Mouse (Mus musculus) heart, postnatal 25 days (tissue): ENCODE data around the gene Tmem174. TPM values are rescaled to one million over a fixed set of nuclear protein-coding genes. Genes with fewer than 3 reads are reported as not detected.

Experiments
- DNase-seq: peaks from one replicate; pipeline ENCODE4 v3.0.0; 2022; ENCODE audit warnings: low spot score
- intact Hi-C: fragments of 180-260 bp; cut with DNase I; formaldehyde crosslinking; loops from one replicate; pipeline ENCODE4 v1.15.1; 2025
- total RNA-seq, 2 experiments: library from RNA; stranded (reverse); gene quantifications; 2 replicates each; pipeline ENCODE4 v1.2.3; 2021

Gene Tmem174
- not detected for total RNA-seq

DNA sequence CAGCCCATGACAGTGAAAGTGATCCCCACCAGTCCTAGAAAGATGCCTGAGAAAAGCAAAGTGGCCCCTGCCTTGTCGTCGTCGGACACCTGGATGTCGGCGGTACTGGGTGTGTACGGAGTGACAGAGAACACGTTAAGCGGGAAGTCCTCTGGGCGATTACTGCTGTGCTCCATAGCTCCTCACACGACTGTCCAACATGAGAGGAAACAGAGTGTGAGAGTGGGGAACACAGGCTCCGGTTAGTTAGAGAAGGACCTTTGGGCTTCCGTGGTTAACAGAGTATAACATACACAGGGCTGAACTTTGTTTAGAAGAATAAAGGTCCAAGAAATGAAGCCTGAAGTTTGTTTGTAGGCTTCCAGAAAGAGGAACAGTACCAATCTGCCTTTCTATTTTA is at the start of gene Tmem174:
TSS of gene Tmem174 (minus strand) at position 266 of the 400 bp plus-strand sequence.
- intact Hi-C loops: no loop called here
- DNase-seq: no peak

DNA sequence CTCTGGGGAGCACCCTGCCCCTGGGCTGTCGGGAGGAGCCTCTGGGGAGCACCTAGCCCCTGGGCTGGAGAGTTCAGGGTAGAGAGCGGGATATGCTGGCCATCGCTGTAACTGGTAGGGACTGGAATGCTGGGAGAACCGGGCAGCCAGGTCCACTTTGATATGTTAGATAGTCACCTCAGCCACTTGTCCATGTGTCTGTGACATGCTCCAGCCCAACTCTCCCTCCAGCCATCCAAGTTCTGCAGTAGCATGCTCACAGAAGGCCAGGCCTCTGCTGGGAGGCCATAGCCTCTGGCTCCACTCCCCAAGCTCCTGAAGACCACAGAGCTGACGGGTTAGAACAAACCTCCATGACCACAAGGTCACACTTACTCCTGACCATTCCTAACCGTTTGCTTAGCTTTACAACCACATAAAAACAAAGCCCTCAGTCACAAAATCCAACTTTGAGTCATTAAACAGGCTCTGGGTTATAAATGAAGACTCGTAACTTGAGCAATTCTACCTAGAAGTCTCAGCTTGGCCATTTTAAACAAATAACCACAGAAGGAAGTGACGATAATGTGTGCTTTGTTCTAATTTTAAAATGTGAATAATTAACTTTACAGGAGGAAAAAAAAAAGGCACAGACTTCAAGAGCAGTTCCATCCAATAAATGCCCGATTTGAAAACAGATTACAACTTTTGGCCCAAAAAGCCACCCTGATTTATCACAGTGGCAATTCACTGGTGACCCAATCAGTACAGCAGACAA is 47.1 kb upstream of the Tmem174 start:
- no peak for DNase-seq
- intact Hi-C loops: no loop called here

DNA sequence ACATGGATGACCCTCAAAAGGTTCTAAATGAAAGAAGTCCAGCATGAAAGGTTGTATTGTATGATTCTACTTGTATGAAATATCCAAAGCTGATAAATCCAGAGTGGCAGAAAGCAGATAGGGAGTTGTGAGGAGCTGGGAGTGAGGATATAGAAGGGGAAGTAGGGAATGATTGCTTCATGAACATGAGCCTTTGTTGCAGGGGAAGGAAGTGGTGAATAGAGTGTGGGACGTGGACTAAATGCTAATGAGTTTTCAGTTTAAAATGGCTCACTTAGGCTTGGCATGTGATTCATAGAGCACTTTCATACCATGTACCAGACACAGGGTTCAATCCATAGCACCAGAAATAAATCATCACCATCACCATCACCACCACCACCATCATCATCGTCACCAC is 46.2 kb upstream of the Tmem174 start:
- DNase-seq: no peak
- intact Hi-C loops: no loop called here

DNA sequence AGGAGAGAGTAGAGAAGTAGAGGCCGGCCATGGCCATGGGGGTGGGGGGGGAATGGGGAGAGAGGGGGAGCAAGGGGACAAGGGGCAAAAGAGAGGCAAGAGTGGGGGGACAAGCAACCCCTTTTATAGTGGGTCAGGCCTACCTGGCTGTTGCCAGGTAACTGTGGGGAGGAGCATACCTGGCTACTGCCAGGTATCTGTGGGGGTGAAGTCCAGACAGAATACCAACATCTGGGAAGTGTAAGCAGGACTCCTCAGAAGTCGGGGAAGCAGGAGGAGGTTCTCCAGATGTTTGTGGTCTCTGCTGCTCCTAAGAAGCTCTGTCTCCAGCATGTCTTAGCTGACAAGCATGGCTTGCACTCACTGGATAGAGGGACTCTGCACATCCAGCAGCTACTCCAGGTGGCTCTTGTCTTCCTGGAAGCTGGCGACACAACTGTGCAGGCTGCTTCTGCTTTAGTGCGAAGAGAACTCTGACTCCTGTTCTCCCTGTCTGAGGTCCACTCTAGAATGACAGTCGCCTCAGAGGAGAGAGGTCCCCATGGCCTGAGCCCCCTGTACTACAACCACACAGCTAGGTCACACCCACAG is 43.4 kb upstream of the Tmem174 start:
- no peak for DNase-seq
- intact Hi-C loops: no loop called here

DNA sequence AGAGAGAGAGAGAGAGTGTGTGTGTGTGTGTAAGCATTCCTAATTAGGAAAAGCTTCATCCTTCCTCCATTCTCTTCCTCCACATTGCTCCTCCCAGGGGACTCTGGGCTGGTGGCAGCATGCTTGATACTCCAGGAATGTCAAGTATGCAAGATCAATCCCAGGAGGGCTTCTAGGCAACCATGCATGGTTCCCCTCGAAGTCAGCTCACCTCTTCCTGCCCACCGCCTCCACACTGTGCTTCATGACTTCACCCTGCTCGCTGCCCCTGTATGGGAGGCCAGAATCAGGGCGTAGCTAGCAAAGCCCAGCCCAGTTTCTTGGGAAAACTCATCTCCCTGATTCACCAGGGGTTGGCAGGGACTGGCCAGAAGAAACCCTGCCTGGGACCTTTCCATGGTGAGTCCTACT is 42.4 kb upstream of the Tmem174 start:
- intact Hi-C loops: no loop called here

DNA sequence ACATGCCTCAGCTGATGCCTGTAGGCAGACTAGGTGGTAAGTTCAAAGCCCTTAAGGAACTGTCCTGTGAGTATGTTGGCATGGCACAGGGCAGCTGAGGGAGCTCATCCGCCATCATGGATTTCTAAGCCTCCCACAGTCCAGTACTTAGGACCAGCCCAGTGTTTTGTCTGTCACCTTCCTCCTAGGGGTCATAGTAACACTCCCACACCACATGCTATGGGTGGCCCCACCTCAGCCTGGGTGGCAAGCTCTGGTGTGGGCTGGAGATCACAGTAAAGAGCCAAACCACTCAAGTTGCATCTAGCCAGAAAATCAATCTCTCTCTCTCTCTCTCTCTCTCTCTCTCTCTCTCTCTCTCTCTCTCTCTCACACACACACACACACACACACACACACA is 42.0 kb upstream of the Tmem174 start:
- DNase-seq: no peak

More for the DNA sequence above, 42.4 kb upstream of the Tmem174 start:
- no peak for DNase-seq

DNA sequence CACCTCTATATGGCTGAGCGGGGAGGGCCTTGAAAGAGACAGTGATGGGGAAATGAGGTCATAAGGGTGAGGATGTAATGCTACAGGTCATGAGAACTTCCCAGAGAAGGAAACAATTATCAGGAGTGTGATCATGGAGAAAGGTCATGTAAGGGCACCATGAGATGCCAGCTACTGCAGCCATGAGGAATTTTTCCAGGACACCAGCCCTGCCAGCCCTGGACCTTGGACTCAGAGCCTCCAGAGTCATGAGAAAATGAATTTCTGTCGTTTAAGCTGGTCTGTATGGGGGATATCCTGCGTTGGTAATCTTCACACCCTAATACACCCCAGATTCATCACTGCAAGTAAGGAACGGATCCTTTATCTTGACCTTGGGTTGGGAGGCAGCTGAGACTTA is 36.7 kb upstream of the Tmem174 start:
- intact Hi-C loops: no loop called here
- no peak for DNase-seq

More for the DNA sequence above, 42.0 kb upstream of the Tmem174 start:
- intact Hi-C loops: no loop called here

DNA sequence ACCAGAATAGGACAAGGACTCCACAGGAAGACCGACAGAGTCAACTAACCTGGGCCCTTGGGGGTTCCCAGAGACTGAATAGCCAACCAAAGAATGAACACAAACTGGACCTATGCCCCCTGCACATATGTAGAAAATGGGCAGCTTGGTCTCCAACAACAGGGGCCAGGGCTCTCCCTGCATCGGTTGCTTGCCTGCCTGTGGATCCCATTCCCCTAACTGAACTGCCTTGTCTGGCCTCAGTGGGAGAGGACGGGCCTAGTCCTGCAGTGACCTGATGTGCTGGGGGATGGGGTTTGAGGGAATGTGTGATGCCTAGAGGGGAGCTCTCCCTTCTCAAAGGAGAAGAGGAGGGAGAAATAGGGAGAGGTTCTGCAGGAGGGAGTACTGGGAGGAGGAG is 32.1 kb upstream of the Tmem174 start:
- intact Hi-C loops: no loop called here

DNA sequence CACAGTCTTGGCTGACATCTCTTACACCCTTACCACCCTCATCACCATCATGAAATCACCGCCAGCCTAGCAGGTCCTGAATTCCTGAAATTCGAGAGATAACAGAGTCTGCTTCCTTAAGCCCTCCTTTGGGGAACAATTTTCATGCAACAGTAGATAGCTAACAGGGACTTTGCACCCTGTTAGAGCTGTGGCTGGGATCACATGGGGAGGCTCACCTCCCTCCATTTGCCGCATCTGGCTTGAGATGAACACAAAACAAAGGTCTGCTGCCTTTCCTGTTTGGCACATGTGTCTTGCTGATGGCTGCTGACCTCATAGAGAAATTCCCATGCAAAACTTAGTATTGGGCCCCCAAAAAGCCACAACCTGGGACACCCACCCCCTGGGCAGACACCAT is 30.1 kb upstream of the Tmem174 start:
- intact Hi-C loops: no loop called here
- no peak for DNase-seq

More for the DNA sequence above, 32.1 kb upstream of the Tmem174 start:
- no peak for DNase-seq

DNA sequence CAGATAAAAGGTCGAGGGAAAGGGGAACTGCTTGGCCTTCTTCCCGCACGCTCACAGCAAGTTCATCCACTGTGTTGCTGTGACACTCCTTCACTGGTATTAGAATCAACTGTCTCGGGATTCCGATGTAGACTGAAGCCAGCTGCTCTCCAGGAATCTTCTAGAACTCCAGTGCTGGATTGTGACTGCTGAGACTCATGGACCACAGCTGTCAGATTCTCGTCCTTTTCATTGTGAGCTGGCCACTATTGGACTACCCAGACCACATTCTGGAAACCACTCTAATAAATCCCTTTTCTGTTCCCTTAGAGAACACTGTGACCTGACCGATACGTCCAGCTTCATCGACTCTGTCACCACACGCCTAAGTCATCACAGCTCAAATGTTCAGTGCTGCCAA is 28.0 kb upstream of the Tmem174 start:
- no peak for DNase-seq

DNA sequence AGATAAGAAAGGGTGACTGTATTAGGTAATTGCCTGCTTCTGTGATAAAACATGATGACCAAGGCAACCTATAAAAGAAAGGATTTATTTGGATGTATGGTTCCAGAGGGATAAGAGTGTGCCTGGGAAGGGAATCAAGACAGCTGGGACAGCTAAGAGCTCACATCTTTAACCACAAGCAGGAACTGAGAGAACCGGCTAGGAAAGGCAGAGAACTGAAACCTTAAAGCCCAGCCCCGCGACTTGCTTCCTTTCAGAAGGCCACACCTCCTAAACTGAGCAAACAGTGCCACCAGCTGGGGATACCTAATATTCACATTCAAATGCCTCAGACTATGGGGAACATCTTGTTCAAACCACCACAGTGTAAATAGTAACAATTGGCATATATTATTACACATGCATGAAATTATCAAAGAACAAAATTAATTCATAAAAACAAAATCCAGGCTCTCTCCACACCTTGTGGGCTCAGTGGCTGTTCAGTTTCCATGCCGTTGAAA is 25.0 kb upstream of the Tmem174 start:
- DNase-seq: no peak
- intact Hi-C loops: no loop called here

More for the DNA sequence above, 28.0 kb upstream of the Tmem174 start:
- intact Hi-C loops: no loop called here

DNA sequence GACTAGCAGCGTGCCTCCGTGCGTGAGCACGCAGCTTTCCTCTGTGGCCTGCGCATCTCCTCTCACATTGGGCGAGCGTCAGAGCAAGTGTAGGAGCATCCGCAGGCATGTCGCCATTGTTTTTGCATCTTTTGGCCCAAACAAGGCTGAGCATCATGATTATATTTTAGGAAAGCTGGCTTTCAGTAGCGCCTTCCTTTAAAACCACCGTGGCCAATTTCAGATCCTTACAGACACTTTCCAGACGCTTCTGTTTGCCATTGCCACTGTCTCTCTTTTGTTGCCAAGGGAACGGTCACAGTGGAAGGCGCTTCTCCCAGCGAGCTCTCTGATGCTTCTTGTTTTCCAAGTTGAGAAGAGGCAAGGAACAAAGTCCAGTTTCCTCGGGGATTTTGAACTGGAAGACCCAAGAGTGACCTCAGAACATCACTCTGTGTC is 18.8 kb upstream of the Tmem174 start:
- no peak for DNase-seq
- intact Hi-C loops: no loop called here

DNA sequence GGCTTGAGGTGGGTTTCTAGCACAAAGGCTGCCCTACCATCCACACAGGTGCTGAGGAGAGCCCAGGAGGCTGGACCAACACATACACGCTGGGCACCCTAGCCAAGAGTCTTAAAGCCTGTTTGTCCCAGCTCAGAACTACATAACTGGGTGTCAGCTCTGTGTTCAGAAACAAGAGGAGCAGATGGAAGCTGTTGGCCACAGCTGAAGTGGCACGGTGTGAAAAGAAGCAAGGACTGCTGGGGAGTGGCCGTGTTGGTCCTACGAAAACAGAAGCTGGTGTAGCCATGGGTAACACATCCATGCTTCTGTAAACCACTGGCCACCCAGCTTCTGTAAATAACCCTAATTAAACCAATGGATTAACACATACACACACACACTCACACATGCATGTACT is 18.1 kb upstream of the Tmem174 start:
- intact Hi-C loops: no loop called here
- no peak for DNase-seq

DNA sequence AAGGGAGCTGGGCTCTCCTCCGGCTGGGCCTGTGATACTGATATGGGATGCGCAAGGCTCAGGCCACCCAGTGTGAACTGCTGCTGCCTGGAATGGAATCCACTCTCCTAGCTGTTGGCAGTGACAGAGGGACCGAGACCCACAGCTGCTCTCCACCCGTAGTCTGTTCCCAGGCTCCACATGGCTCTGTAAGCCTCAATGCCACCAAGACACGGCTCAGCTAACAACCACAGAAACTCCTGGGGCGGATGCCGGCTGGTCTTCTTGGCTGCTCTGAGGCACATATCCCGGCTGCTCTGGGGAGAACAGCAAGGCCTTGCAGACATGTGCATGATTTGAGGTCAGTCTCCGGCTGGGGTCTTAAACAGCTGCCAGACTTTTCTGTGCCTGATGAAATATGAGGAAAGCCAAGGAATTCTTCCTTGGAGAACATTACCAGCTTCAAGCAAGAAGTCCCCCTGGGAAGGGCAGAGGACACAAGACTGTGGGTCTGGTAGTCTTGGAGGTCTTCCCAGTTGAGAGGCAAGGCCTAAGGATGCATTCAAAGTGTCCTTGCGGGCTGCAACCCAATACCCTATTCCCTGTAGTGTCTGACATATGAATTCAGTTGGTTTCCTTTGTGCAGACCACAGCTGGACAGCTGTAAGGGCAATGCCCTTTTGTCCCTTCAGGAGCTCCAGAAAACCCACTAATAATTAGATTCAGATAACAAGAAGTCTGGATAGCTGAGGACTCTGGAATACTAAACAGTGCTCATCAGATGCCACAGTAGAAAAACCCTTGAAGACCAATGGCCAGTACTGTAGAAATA is 17.1 kb upstream of the Tmem174 start:
- DNase-seq: peak; percentile 75
- intact Hi-C loops: no loop called here

DNA sequence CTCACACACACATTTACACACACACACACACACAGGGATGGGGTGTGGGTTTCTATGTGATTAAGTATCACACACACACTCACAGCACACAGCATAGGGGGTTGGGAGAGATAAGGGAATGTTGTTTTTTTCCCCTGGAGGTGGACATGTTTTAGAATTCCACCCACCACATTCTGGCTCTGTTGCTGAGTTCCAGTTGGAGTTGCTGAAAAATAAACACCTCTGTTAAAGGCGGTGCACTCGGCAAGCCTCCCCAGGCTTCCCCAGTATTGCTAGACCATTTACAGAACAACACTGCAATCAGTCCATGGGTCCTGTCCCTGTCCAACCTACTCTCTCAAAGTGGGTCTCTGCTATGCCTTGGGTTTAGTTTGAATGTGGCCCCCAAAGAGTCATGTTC is 15.0 kb upstream of the Tmem174 start:
- intact Hi-C loops: no loop called here
- DNase-seq: no peak

DNA sequence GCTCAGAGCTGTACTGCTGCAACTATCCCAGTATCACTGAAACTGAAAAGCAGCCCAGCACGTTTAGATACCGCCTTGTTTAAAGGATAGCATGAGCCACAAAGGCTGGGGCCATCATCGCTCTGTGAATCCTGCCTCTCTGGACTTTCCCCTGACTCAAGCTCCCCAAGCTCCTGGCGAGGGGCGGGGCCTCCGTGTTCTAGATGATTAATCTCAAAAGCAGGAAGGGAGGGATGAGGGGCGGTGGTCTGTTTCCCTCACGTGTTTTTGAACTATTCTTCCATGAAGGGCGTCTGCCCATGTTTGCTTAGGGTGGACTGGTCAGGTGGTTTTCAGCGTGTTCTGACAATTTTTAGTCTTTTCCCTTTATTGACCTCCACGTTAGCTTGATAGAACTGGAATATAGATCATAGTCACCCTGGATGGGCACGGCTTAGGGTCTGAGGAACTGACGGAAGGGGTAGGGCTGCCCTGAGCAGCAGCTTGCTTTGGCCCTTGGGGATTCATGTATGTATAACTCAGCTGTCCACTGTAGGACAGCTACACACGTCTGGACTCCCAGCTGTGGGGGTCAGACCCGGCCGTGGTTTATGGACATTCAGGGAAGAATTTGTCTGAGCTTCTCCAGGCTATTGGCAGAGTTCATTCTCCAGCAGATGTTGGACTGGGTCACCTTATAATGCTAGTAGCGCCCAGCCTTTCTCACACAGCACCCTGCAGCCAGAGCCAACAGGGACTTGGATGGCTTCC is 14.2 kb upstream of the Tmem174 start:
- DNase-seq: no peak
- intact Hi-C loops: no loop called here

DNA sequence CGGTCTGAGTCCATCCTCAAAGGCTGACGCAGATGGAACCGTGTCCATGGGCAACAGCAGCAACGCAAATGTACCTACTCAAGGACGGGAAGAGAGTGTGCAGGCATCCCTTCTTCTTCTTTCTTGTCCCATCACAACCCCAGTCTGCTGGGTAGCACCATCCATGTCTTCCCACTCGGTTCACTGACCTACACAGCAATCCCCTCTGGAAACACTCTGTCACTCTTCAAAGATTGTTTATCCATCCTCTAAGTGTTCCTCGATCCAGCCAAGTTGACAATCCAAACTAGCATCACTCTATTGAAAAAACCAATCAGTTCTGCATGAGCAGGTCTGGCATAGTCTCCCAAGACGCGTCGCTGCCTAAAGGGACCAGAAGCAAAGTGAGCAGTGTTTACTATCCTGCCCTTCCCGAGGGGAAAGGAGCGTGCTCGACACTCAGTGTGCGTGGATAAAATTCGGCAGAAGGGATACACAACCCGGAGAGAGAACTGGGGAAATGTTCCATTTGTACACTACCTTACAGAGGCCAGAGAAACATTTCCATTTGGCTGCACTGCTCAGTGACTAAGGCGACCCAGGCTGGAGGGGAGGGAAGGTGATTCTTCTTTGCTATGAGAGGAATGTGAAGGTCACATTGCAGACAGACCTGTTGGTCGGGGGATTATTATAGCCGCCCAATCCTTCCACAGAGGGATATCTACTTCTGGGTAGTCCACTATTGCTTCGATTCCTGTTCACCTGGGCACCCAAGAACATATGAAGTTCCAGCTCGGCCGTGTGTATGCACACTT is 10.8 kb upstream of the Tmem174 start:
- intact Hi-C loops: no loop called here
- no peak for DNase-seq

DNA sequence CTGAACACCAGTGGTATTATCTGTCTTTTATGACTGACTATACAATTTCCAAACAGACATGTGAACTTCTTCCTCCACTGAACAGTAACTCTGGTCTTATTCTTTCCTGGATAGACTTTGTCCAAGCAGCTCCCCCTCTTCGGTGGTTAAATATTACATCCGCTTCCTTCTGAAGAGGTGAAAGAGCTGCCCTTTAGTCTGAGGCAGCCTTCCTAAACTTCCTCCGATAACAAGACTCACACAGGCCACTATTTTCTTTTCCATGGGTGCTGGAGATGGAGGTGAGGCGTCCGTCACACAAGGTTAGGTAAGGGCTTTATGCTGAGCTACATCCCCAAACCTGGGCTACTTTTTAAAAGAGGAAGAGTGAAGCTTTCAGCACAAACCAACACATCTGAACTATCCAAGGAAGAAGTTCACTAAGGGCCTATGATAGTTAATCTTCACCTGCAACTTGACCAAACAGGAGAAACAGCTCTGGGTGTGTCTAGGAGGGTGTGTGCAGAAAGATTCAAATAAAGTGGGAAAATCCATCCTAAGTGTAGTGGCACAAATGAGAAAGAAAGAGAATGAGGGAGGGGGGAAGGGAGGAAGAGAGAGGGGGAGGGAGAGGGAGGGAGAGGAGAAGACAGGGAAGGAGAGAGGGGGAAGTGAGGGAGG is 1.4 kb upstream of the Tmem174 start:
- DNase-seq: no peak
- intact Hi-C loops: no loop called here

DNA sequence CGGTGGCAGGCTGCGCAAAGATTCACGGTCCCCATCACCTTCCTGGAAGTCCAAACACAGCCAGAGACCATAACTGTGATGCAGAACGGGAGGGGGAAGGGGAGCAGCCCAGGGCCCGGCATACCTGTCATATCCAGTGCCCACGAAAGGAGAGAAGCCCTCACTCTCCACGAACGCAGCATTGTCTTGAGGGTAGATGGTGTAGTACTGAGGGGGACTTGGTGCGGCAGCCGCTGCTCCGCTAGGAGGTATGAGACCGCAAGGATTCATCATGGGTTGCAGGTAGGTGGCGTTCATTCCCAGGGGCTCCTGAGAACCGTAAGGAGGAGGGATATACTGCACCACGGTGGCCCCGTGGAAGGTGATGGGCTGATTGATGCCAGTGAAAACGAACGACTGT is 639 bp downstream of the Tmem174 start:
- intact Hi-C loops: no loop called here

More for the DNA sequence above, 639 bp downstream of the Tmem174 start:
- no peak for DNase-seq
